Mouse (Mus musculus): ENCODE measurements around the gene Ubap2l.

DNA sequence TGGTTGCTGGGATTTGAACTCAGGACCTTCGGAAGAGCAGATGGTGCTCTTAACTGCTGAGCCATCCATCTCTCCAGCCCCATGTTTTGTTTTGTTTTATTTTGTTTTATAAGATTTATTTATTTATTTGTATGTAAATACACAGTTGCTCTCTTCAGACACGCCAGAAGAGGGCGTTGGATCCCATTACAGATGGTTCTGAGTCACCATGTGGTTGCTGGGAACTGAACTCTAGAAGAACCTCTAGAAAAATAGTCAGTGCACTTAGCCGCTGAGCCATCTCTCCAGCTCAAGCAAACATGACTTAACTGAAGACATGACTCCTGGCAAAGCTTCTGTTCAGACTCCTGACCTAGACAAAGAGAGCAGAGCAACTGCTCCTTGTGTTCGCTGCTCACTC is 70.0 kb downstream of the Ubap2l start:
- TF ChIP-seq CTCF (IDR thresholded peaks at IDR 0.05; ENCODE audit: low read depth, low read length) (no peak), POLR2A (IDR thresholded peaks at IDR 0.05; ENCODE audit: extremely low read depth, insufficient read depth, low read length) (no peak)

Data from liver, adult 2 months (tissue).